Mouse (Mus musculus) forebrain, embryonic 10.5 days (tissue): ENCODE results near the gene Degs2. TPM values are rescaled to one million over a fixed set of nuclear protein-coding genes. Genes with fewer than 3 reads are reported as not detected.

Experiments
- DNase-seq: peaks from one replicate; pipeline ENCODE4 v3.0.0-alpha.2; 2017; ENCODE audit warnings: low spot score; ENCODE audit errors: extremely low spot score
- H3K27ac ChIP-seq: fragments of 300-500 bp; sonication (generic); 2 replicates; pipeline ENCODE4 v1.5.1; 2016; ENCODE audit warnings: mild to moderate bottlenecking
- H3K27me3 ChIP-seq: fragments of 300-500 bp; sonication (generic); 2 replicates; pipeline ENCODE4 v1.6.1; 2016; ENCODE audit warnings: mild to moderate bottlenecking; ENCODE audit not compliant: poor library complexity, severe bottlenecking
- H3K36me3 ChIP-seq: fragments of 300-500 bp; sonication (generic); replicated peaks from 2 replicates; pipeline ENCODE4 v1.6.1; 2016; ENCODE audit warnings: mild to moderate bottlenecking, moderate library complexity
- H3K4me1 ChIP-seq: fragments of 300-500 bp; sonication (generic); 2 replicates; pipeline ENCODE4 v1.6.1; 2016
- H3K4me3 ChIP-seq: fragments of 300-500 bp; sonication (generic); 2 replicates; pipeline ENCODE4 v1.5.1; 2016; ENCODE audit warnings: mild to moderate bottlenecking, moderate library complexity
- H3K9me3 ChIP-seq: fragments of 300-500 bp; sonication (generic); 2 replicates; pipeline ENCODE4 v1.6.1; 2016; ENCODE audit warnings: mild to moderate bottlenecking, moderate library complexity
- WGBS: fragments of 180-500 bp; shearing (Covaris S2); methylation state at CpG from one replicate; pipeline ENCODE4 v1.1.7; 2016; 5-methylcytosine and 5-hydroxymethylcytosine counted together
- microRNA counts: library from miRNA; unstranded; fragments of <30 nt; microRNA quantifications from one replicate; lab custom pipeline; 2017
- microRNA-seq: library from miRNA; unstranded; fragments of <30 nt; microRNA quantifications from one replicate; pipeline ENCODE4, GENCODE M21; 2017
- polyA plus RNA-seq: library from polyadenylated mRNA; unstranded; fragments of >200 nt; fragmentation: Nextera tagmentation; extraction: Ambion mirVana; gene quantifications from 2 replicates; pipeline ENCODE4 v1.2.1, GENCODE M21; 2016

The Degs2 gene
- polyA plus RNA-seq, 1 experiment from 2014 or later: 1.7 TPM

DNA sequence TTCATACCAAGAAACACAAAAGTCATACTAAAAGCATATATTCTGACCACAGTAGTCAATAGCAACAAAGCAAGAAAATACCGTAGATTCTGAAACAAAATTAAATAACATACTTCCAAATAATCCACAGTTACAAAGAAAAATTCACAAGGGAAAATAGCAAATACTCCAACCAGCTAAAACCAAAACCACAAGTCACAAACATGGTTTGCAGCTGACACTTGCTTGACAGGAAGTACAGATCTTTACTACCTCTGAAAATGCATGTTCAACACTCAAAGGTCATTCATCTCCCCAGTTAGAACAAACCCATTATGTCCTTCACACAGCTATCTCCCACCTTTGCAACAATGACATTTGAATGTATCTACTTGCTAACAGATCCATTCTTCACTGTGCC lies 68.1 kb downstream of the Degs2 start:
- H3K4me1 ChIP-seq: no peaks in the 10 kb centered on the region
- H3K27ac ChIP-seq: no peak overlapping the region
- H3K4me3 ChIP-seq: no peak overlapping the region
- no peaks in the 10 kb centered on the region for H3K27me3 ChIP-seq
- 98% methylated on average over 1 of the region's 1 CpGs for WGBS
- DNase-seq: no peak
- no peaks in the 10 kb centered on the region for H3K9me3 ChIP-seq
- H3K36me3 ChIP-seq: peaks cover 43% of the 10 kb centered on the region

DNA sequence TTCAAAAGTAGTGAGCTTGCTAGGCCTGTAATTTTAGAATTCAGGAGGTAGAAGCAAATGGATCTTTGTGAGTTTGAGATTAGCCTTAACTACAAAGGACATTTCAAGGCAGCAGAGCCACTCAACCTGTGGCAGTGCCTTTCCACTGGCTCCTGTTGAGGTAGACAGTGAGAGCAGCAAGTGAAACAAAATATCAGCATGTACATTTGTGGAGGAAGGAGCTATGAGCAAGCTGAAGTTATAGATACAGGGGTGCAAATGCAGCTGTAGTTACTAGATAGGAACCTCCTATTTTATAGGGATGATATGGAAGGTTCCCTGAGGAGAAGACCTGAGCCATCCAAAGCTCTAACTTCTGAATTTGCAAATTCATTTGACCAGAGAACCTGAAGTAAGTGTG lies 69.6 kb downstream of the Degs2 start:
- DNase-seq: no peak
- Histone ChIP-seq H3K36me3 (peaks cover 50% of the 10 kb centered on the region), H3K4me3 (no peak overlapping the region), H3K27me3 (no peaks in the 10 kb centered on the region), H3K4me1 (no peaks in the 10 kb centered on the region), H3K9me3 (no peaks in the 10 kb centered on the region), H3K27ac (no peak overlapping the region)

DNA sequence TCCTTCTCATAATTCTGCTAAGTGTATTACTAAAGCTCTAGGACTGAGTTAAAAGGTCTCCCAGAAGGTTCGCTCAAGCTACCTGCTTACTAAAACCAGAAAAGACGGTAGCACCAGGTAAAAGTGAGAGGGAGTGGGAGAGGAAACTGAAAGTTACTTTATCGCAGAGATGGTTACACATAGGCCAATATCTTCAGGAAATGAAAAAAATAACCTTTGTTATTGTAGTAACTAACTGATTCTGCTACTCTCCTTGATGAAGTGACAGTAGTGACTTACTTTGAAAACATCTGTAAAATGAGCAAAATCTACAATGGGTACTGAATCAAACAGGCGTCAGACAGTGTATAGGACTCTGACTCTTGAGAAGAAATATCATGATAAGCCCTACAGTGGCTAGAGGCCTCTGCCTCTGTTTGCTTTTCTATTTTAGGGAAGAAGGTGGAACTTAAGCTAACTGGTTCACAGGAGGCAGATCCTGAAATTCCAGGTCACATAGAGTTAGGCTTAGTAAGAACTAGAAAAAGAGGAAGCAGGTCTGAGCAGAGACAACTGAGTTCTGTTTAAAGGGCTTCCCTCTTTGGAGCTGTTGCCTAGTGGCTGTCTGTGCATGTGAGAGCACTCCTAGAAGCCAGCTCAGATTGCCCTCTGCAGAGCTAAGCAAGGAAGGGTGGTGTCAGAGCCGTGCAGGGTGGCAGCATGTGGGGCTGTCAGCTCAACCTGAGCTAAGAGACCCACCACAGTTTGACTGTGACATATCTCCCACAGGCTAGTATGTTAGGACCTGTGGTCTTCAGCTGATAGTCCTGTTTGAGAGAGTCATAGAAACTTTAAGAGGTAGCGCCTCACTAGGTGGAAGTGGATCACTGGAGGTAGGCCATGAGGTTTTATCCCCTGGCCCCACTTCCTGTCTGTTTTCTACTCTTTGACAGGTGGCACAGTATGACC lies 71.1 kb downstream of the Degs2 start:
- no peak for DNase-seq
- WGBS: 90% methylated on average over 6 of the region's 6 CpGs

GRCm38 (mm10) chr12:108629556-108629955 lies 72.6 kb downstream of the Degs2 start:
- H3K27ac ChIP-seq: no peak overlapping the region
- H3K4me1 ChIP-seq: no peaks in the 10 kb centered on the region
- H3K9me3 ChIP-seq: no peaks in the 10 kb centered on the region
- 97% methylated on average over 1 of the region's 1 CpGs for WGBS
- no peak overlapping the region for H3K4me3 ChIP-seq
- no peaks in the 10 kb centered on the region for H3K27me3 ChIP-seq
- H3K36me3 ChIP-seq: peaks cover 37% of the 10 kb centered on the region
- DNase-seq: no peak

More for the DNA sequence above, 71.1 kb downstream of the Degs2 start:
- no peaks in the 10 kb centered on the region for H3K4me1 ChIP-seq
- no peaks in the 10 kb centered on the region for H3K27me3 ChIP-seq
- peaks cover 48% of the 10 kb centered on the region for H3K36me3 ChIP-seq
- no peak overlapping the region for H3K4me3 ChIP-seq
- H3K9me3 ChIP-seq: no peaks in the 10 kb centered on the region
- no peak overlapping the region for H3K27ac ChIP-seq

MicroRNA genes within 50 kb of the gene (microRNA counts, 519-probe panel; counts per million panel counts)
- microRNA mmu-miR-342-3p (lab: Ali Mortazavi, UCI) (5,491 counts per million, percentile 88 among the panel's probes with 10 or more counts), microRNA mmu-miR-342-5p (lab: Ali Mortazavi, UCI) (341 counts per million, percentile 65 among the panel's probes with 10 or more counts)

Small RNA genes within 50 kb of the gene (microRNA-seq; reads per million reads assigned to microRNA genes)
- not detected for gene Gm23872
- 8,584 reads per million, percentile 93 among the genes with 10 or more reads in this experiment for gene Mir342

Other genes with a start within 250 kb of the Degs2 start
- 50.0 and 55.2 TPM in 2 replicates for gene Evl, start 147.6 kb downstream of the Degs2 start, polyA plus RNA-seq
- gene Yy1, start 90.7 kb upstream of the Degs2 start, polyA plus RNA-seq: 15.1 and 15.4 TPM in 2 replicates
- 11.7 and 12.1 TPM in 2 replicates for gene Slc25a29, start 133.6 kb upstream of the Degs2 start, polyA plus RNA-seq
- gene Slc25a47, start 133.7 kb upstream of the Degs2 start, polyA plus RNA-seq: 9.8 and 11.9 TPM in 2 replicates
- gene Wdr25, start 191.3 kb upstream of the Degs2 start, polyA plus RNA-seq: 9.4 and 9.9 TPM in 2 replicates
- gene Wars, start 191.9 kb upstream of the Degs2 start, polyA plus RNA-seq: 152 and 157 TPM in 2 replicates